In the genomic region with DNA sequence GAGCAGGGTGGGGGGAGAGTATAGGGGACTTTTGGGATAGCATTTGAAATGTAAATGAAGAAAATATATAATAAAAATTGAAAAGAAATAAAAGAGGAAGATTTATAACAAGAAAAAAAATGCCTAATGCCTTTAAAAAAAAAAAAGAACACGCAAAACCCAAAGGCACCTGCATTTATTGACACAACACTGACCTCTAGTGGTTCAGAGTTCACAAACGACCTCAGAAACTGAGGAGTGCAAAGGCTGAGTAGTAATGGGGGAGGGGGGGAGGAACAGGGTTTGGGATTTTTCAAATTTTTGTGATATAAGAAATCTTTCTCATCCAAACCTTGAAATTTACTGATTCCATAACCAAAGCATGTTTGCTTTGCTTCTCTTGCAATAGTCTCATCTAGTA, we compare ENCODE assay signal across 9 mouse cellular contexts.
DNase-seq lines count a peak whose midpoint lies in the region; ATAC-seq and TF ChIP-seq lines count a peak whose summit lies in the region.
"Had no signal": no experiment of that assay in that cellular context is flagged by ENCODE, and none has a peak within 500 bp of the region (broad histone marks: within the 10 kb centered on the region; RNA-seq: fewer than 3 reads in every experiment).

No protein-coding gene starts in this region.

- TF ChIP-seq RAD21 in CH12.LX (IDR thresholded peaks at IDR 0.05; ENCODE audit: low read depth, low read length) = peak; percentile 76

- H3K79me2 ChIP-seq in CH12.LX (replicated peaks; ENCODE audit: control insufficient read depth, extremely low read depth, insufficient read depth, poor library complexity, severe bottlenecking) = no peaks in the 10 kb centered on the region

- peak; percentile 67 for DNase-seq in kidney, adult 2 months
- DNase-seq in 3T3-L1 (ENCODE audit: low read depth, low spot score) = peak; percentile 82
- DNase-seq in CH12.LX (ENCODE audit: extremely low read depth) = peak; percentile 62
- DNase-seq in gastrocnemius, postnatal 36 days = no peak
- no peak for DNase-seq in right cerebral cortex, postnatal 4 days

- no peak for ATAC-seq in kidney, embryonic 16.5 days (ENCODE audit: low FRiP score, low TSS enrichment)
- ATAC-seq in megakaryocyte-erythroid progenitor cell, adult 5-6 weeks (replicated peaks; ENCODE audit: low FRiP score, low TSS enrichment, poor library complexity, severe bottlenecking) = peak; percentile 71; the same call in 1 of the 2 replicates

- H3K27ac ChIP-seq in kidney, adult 2 months (ENCODE audit: insufficient read depth, low read depth, low read length) = no peak overlapping the region
- no peak overlapping the region for H3K27ac ChIP-seq in kidney, embryonic 16.5 days (ENCODE audit: low read length)
- no peak overlapping the region for H3K27ac ChIP-seq in CH12.LX (ENCODE audit: insufficient read depth, low read depth)
- no peak overlapping the region for H3K27ac ChIP-seq in cortical plate, adult 2 months (ENCODE audit: insufficient read depth, low read length)
- H3K27ac ChIP-seq: limb, embryonic 13.5 days had no signal

- WGBS in kidney, adult 2 months = 4% methylated on average over 2 of the region's 2 CpGs
- 2% methylated on average over 2 of the region's 2 CpGs for WGBS in kidney, embryonic 16.5 days

- H3K9me3 ChIP-seq in kidney, embryonic 16.5 days (ENCODE audit: low read length) = no peaks in the 10 kb centered on the region
- H3K9me3 ChIP-seq in CH12.LX (replicated peaks; ENCODE audit: low read length) = no peaks in the 10 kb centered on the region
- H3K9me3 ChIP-seq: limb, embryonic 13.5 days had no signal

- in situ Hi-C loops in CH12.LX (cut with MboI; ENCODE audit: low pct_ligation_motif_present, low pct_unique_long_range_greater_than_20kb, low sequenced_read_pairs) = loop anchor here (25.0 kb wide), 1 partner anchor 325 kb away; the partner anchor contains the start of gene Cyp26b1

- H3K36me3 ChIP-seq in kidney, adult 2 months (ENCODE audit: control insufficient read depth, insufficient read depth, low read length) = no peaks in the 10 kb centered on the region
- no peaks in the 10 kb centered on the region for H3K36me3 ChIP-seq in kidney, embryonic 16.5 days (ENCODE audit: insufficient read depth, low read length)
- no peaks in the 10 kb centered on the region for H3K36me3 ChIP-seq in CH12.LX (replicated peaks in 1 of 2; ENCODE audit: control insufficient read depth in 1 of 2, insufficient read depth in 1 of 2, low read length in 1 of 2)
- H3K36me3 ChIP-seq: limb, embryonic 13.5 days had no signal

- H3K4me2 ChIP-seq in kidney, embryonic 16.5 days (replicated peaks; ENCODE audit: low read depth, low read length) = no peak overlapping the region
- H3K4me2 ChIP-seq in CH12.LX (ENCODE audit: insufficient read depth, low read depth, poor library complexity, severe bottlenecking) = no peak overlapping the region
- H3K4me2 ChIP-seq: limb, embryonic 13.5 days had no signal

- H3K27me3 ChIP-seq in kidney, adult 2 months (replicated peaks; ENCODE audit: control insufficient read depth, insufficient read depth, low read length) = no peaks in the 10 kb centered on the region
- no peaks in the 10 kb centered on the region for H3K27me3 ChIP-seq in kidney, embryonic 16.5 days (ENCODE audit: insufficient read depth, low read length)
- H3K27me3 ChIP-seq in CH12.LX (replicated peaks) = no peaks in the 10 kb centered on the region
- H3K27me3 ChIP-seq: limb, embryonic 13.5 days had no signal

- dilution Hi-C loops in CH12.LX (cut with MboI; ENCODE audit: extremely low pct_ligation_motif_present, extremely low pct_unique_long_range_greater_than_20kb, low sequenced_read_pairs) = no loop called here

- TF ChIP-seq POLR2A in kidney, adult 2 months (IDR thresholded peaks at IDR 0.05; ENCODE audit: low read depth, low read length) = no peak
- no peak for TF ChIP-seq POLR2A in CH12.LX (IDR thresholded peaks at IDR 0.05; ENCODE audit: low read depth, low read length)
- no peak for TF ChIP-seq POLR2A in cortical plate, adult 2 months (IDR thresholded peaks at IDR 0.05; ENCODE audit: extremely low read depth, insufficient read depth, low read length)

- peak; percentile 38 for TF ChIP-seq CTCF in kidney, adult 2 months (conservative IDR thresholded peaks at IDR 0.05; ENCODE audit: insufficient read depth, insufficient read length, low read depth, low read length)
- TF ChIP-seq CTCF in CH12.LX (conservative IDR thresholded peaks at IDR 0.05 in 1 of 2, IDR thresholded peaks at IDR 0.05 in 1 of 2; ENCODE audit: low read depth in 2 of 2, low read length in 2 of 2) = peak; percentile 32 to 79; a peak in 3 of 4 replicates
- peak; percentile 52; the same call in 1 of the 2 replicates for TF ChIP-seq CTCF in cortical plate, adult 2 months (IDR thresholded peaks at IDR 0.05; ENCODE audit: extremely low read depth, insufficient read depth, low read length)

- intact Hi-C loops in gastrocnemius, postnatal 36 days (cut with DNase I) = loop anchor here (5.0 to 10.0 kb wide), 3 partner anchors 202 to 505 kb away; no protein-coding TSS in a partner anchor

- TF ChIP-seq EP300 in CH12.LX (IDR thresholded peaks at IDR 0.05; ENCODE audit: low read length) = no peak

- H3K4me3 ChIP-seq in kidney, adult 2 months (ENCODE audit: insufficient read depth, low read depth, low read length) = no peak overlapping the region
- no peak overlapping the region for H3K4me3 ChIP-seq in kidney, embryonic 16.5 days (ENCODE audit: low read length)
- H3K4me3 ChIP-seq in CH12.LX (replicated peaks in 1 of 3; ENCODE audit: low read depth in 2 of 3, low read length in 2 of 3, poor library complexity in 1 of 3) = no peak overlapping the region
- H3K4me3 ChIP-seq in cortical plate, adult 2 months (ENCODE audit: insufficient read depth, low read length) = no peak overlapping the region
- H3K4me3 ChIP-seq: limb, embryonic 13.5 days had no signal

- H3K9ac ChIP-seq in kidney, embryonic 16.5 days (replicated peaks; ENCODE audit: low read length) = no peak overlapping the region
- no peak overlapping the region for H3K9ac ChIP-seq in CH12.LX (ENCODE audit: insufficient read depth, low read depth)
- H3K9ac ChIP-seq: limb, embryonic 13.5 days had no signal

- H3K4me1 ChIP-seq in kidney, adult 2 months (ENCODE audit: control insufficient read depth, insufficient read depth, low read length) = no peaks in the 10 kb centered on the region; the same call in 1 of the 2 replicates
- no peaks in the 10 kb centered on the region for H3K4me1 ChIP-seq in kidney, embryonic 16.5 days (ENCODE audit: insufficient read depth, low read length)
- H3K4me1 ChIP-seq in CH12.LX (ENCODE audit: control insufficient read depth in 1 of 2, insufficient read depth in 2 of 2) = no peaks in the 10 kb centered on the region
- H3K4me1 ChIP-seq in cortical plate, adult 2 months (ENCODE audit: control insufficient read depth, insufficient read depth, low read length) = no peaks in the 10 kb centered on the region; the same call in 1 of the 2 replicates
- H3K4me1 ChIP-seq: limb, embryonic 13.5 days had no signal

TF ChIP-seq in CH12.LX, 34 proteins besides CTCF, POLR2A, EP300 and RAD21:
- TF ChIP-seq SIN3A (IDR thresholded peaks at IDR 0.05; ENCODE audit: low read length) (no peak), ZNF384 (IDR thresholded peaks at IDR 0.05; ENCODE audit: low read depth, low read length) (peak; percentile 96), TBP (conservative IDR thresholded peaks at IDR 0.05; ENCODE audit: low read depth, low read length) (no peak), RCOR1 (conservative IDR thresholded peaks at IDR 0.05; ENCODE audit: low read depth, low read length) (no peak), KAT2A (IDR thresholded peaks at IDR 0.05; ENCODE audit: insufficient replicate concordance, low read length) (no peak), SMC3 (IDR thresholded peaks at IDR 0.05; ENCODE audit: low read depth, low read length) (peak; percentile 53), TCF12 (IDR thresholded peaks at IDR 0.05; ENCODE audit: low read depth, low read length) (no peak), CHD2 (IDR thresholded peaks at IDR 0.05; ENCODE audit: low read length) (peak; percentile 34; the same call in 1 of the 2 replicates), PAX5 (IDR thresholded peaks at IDR 0.05; ENCODE audit: low read length) (no peak), ZC3H11A (IDR thresholded peaks at IDR 0.05; ENCODE audit: low read depth, low read length) (no peak), MAX (IDR thresholded peaks at IDR 0.05; ENCODE audit: low read length) (no peak)

Comparison
In these comparisons a context has a peak if more than half of its experiments do, and no peak if none do; other contexts are left out.
1. DNase-seq: peak in kidney, adult 2 months (single experiment), 3T3-L1 (single experiment) and CH12.LX (single experiment); none in gastrocnemius, postnatal 36 days (0 of 2) and right cerebral cortex, postnatal 4 days (single experiment).
2. Peak in every context shown above with its lines, with median percentiles within 50 percentile points of each other: CTCF ChIP-seq.